Mouse (Mus musculus): ENCODE measurements around the gene Ttc13.

Ttc13 gene

GRCm38 (mm10) chr8:124653568-124654475, 68.0 kb downstream of the Ttc13 start:
- no peak for DNase-seq (ENCODE audit: low spot score)

DNA sequence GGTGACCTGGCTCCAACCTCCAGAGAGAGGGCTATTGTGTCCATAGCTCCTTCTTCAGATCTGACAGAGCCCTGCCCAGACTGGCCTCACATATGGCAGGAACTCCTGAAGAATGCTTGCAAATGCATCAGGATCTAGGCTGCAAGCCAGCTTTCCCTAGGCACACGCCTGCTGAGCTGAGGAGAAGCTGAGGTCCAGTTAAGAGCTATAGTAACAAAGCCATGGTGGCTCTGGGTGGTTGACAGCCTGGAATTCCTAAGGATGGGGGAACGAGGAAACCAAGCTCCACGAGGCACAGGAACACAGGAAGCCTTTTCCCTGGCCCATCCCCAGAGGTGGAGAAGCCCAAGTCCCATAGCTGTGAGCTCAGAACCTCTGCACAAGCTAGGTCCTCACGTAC, 69.2 kb downstream of the Ttc13 start:
- DNase-seq (ENCODE audit: low spot score) = no peak

- no peak for DNase-seq (ENCODE audit: low spot score)
Measured at GRCm38 (mm10) chr8:124651776-124652175, 70.0 kb downstream of the Ttc13 start.

- no peak for DNase-seq (ENCODE audit: low spot score)
Measured at GRCm38 (mm10) chr8:124648311-124648710, 73.5 kb downstream of the Ttc13 start.

GRCm38 (mm10) chr8:124643540-124644339, 78.0 kb downstream of the Ttc13 start:
- no peak for DNase-seq (ENCODE audit: low spot score)

GRCm38 (mm10) chr8:124641599-124641998, 80.2 kb downstream of the Ttc13 start:
- DNase-seq (ENCODE audit: low spot score) = no peak

DNA sequence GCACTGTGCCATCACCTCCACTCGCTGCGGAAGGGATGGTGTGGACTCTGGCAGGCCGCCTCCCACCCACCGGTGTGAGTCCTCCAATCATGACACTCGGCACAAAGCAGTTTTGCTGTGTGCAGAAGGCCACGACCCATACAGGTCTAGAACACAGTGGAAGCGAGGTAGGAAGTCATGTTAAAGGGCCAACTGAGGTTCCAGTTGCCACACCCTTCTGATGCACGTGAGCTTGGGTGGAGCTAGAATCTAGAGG, 86.6 kb downstream of the Ttc13 start:
- DNase-seq (ENCODE audit: low spot score) = no peak

GRCm38 (mm10) chr8:124634411-124635246, 87.2 kb downstream of the Ttc13 start:
- DNase-seq (ENCODE audit: low spot score) = no peak

- no peak for DNase-seq (ENCODE audit: low spot score)
Measured at GRCm38 (mm10) chr8:124633001-124633703, 88.6 kb downstream of the Ttc13 start.

DNA sequence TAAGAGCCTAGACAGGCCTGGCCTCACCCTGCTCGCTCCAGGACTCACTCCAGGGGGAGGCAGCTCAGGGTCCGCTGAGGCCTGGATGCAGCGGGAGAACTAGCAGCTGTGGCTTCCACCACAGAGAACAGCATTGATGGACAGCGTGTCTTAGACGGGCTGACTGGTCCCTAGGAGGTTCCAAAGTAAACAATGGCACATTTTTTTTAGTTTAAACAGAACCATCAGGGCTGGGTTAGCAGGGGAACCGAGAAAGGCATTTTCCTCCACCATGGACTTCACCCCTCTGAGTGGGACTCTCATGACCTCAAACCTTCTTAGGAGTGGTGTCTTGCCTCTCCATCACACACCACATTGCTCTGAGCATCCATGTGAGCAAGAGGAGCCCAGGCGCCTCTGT, 89.8 kb downstream of the Ttc13 start:
- DNase-seq (ENCODE audit: low spot score) = no peak

GRCm38 (mm10) chr8:124630891-124631290, 90.9 kb downstream of the Ttc13 start:
- DNase-seq (ENCODE audit: low spot score) = no peak

- DNase-seq (ENCODE audit: low spot score) = no peak
Measured at GRCm38 (mm10) chr8:124630489-124630888, 91.3 kb downstream of the Ttc13 start.

DNA sequence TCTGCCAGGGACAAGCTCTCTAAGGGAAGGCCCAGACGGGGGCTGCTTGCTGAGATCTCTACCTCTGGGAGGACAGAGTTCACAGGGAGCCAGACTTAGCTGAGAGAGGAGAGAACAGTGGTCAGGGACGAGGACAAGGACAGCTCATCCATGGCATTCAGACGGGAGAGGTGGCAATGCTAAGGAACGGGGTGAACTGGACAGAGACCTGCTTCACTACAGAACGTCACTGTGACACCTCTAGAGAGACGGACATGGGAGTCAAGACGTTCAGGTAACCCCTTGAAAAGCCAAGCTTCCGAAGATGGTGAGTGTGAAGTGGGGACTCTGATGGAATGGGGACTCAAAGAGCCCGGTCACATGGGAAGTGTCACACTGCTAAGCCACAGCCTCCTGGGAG, 95.5 kb downstream of the Ttc13 start:
- DNase-seq (ENCODE audit: low spot score) = no peak

Data from c-Kit-positive CD71-positive TER-119-positive erythroid progenitor cells, embryonic 14.5 days (primary cell).